Mouse (Mus musculus) midbrain, embryonic 14.5 days (tissue): Measurements from ENCODE around the gene Tpra1. TPM values are rescaled to one million over a fixed set of nuclear protein-coding genes. Genes with fewer than 3 reads are reported as not detected.
A peak's percentile ranks its signal among the peaks of the same experiment; 100 is the strongest.

Experiments
- ATAC-seq: fragments of 200-750 bp; cut with Nextera tagmentation; 2 replicates; pipeline ENCODE4 v1.8.0; 2017; ENCODE audit warnings: moderate number of reproducible peaks, moderate library complexity; ENCODE audit not compliant: low FRiP score, low TSS enrichment
- DNase-seq: peaks from one replicate; pipeline ENCODE4 v3.0.0-alpha.2; 2015
- H3K27ac ChIP-seq: fragments of 300-500 bp; sonication (generic); replicated peaks from 2 replicates; pipeline ENCODE4 v1.5.1; 2014; ENCODE audit warnings: mild to moderate bottlenecking, low read depth, low read length, moderate library complexity
- H3K27me3 ChIP-seq: fragments of 300-500 bp; sonication (generic); 2 replicates; pipeline ENCODE4 v1.6.1; 2014; ENCODE audit warnings: low read length, control low read depth, mixed read lengths; ENCODE audit not compliant: control insufficient read depth, insufficient read depth
- H3K36me3 ChIP-seq: fragments of 300-500 bp; sonication (generic); 2 replicates; pipeline ENCODE4 v1.6.1; 2014; ENCODE audit warnings: low read length, control low read depth; ENCODE audit not compliant: control insufficient read depth, insufficient read depth
- H3K4me1 ChIP-seq: fragments of 300-500 bp; sonication (generic); 2 replicates; pipeline ENCODE4 v1.6.1; 2014; ENCODE audit warnings: mild to moderate bottlenecking, antibody characterized with exemption, low read length, control low read depth; ENCODE audit not compliant: control insufficient read depth, insufficient read depth
- H3K4me2 ChIP-seq: fragments of 300-500 bp; sonication (generic); 2 replicates; pipeline ENCODE4 v1.6.1; 2014; ENCODE audit warnings: mild to moderate bottlenecking, low read length, moderate library complexity
- H3K4me3 ChIP-seq: fragments of 300-500 bp; sonication (generic); replicated peaks from 2 replicates; pipeline ENCODE4 v1.5.1; 2014; ENCODE audit warnings: low read depth, low read length
- H3K9ac ChIP-seq: fragments of 300-500 bp; sonication (generic); replicated peaks from 2 replicates; pipeline ENCODE4 v1.6.1; 2014; ENCODE audit warnings: mild to moderate bottlenecking, low read length, moderate library complexity
- H3K9me3 ChIP-seq: fragments of 300-500 bp; sonication (generic); 2 replicates; pipeline ENCODE4 v1.6.1; 2016; ENCODE audit warnings: low read length, control low read depth, mixed read lengths; ENCODE audit not compliant: control insufficient read depth
- WGBS: fragments of 180-500 bp; shearing (Covaris S2); extraction: QIAGEN DNeasy Blood & Tissue Kit; methylation state at CpG from one replicate; pipeline ENCODE4 v1.1.7; 2014; 5-methylcytosine and 5-hydroxymethylcytosine counted together
- polyA plus RNA-seq: library from polyadenylated mRNA; unstranded; fragments of >200 nt; fragmentation: Nextera tagmentation; extraction: Ambion mirVana; gene quantifications from 2 replicates; pipeline ENCODE4 v1.2.1, GENCODE M21; 2014

Tpra1 gene
- polyA plus RNA-seq, 1 experiment from 2014 or later: 50.0 TPM

- H3K9me3 ChIP-seq: no peaks in the 10 kb centered on the region
- peak within 1 kb of the TSS; percentile 49 for H3K4me3 ChIP-seq
- WGBS: under 1% methylated on average over 33 of the region's 33 CpGs
- H3K4me2 ChIP-seq: peak within 1 kb of the TSS; percentile 93
- ATAC-seq: peak; percentile 78
- H3K27me3 ChIP-seq: no peaks in the 10 kb centered on the region
- peak within 1 kb of the TSS; percentile 73 for H3K9ac ChIP-seq
- peak within 1 kb of the TSS; percentile 66 for H3K27ac ChIP-seq
- H3K36me3 ChIP-seq: 0 out of 2 replicates have a peak, but pooled peaks cover 4% of the 10 kb centered on the region
- peaks cover 18% of the 10 kb centered on the region for H3K4me1 ChIP-seq
- DNase-seq: peak; percentile 96
These were observed 3.5 kb upstream of the Tpra1 start, which contains the start of gene Mcm2 for GRCm38 (mm10) chr6:88898534-88899048. Gene Mcm2 (minus strand): TSS chr6:88898780.

GRCm38 (mm10) chr6:88899086-88899485 lies 3.0 kb upstream of the Tpra1 start:
- WGBS: 57% methylated on average over 4 of the region's 4 CpGs
- H3K4me3 ChIP-seq: no peak overlapping the region
- H3K27ac ChIP-seq: no peak overlapping the region
- no peak for ATAC-seq
- no peaks in the 10 kb centered on the region for H3K9me3 ChIP-seq
- no peak overlapping the region for H3K9ac ChIP-seq
- H3K36me3 ChIP-seq: 0 out of 2 replicates have a peak, but pooled peaks cover 4% of the 10 kb centered on the region
- DNase-seq: no peak
- peak overlapping the region; percentile 93 for H3K4me2 ChIP-seq
- H3K4me1 ChIP-seq: peaks cover 23% of the 10 kb centered on the region
- no peaks in the 10 kb centered on the region for H3K27me3 ChIP-seq

GRCm38 (mm10) chr6:88899628-88900027 lies 2.4 kb upstream of the Tpra1 start:
- no peak for ATAC-seq
- H3K27me3 ChIP-seq: no peaks in the 10 kb centered on the region
- H3K4me2 ChIP-seq: no peak overlapping the region
- 91% methylated on average over 2 of the region's 2 CpGs for WGBS
- H3K9me3 ChIP-seq: no peaks in the 10 kb centered on the region
- no peak overlapping the region for H3K27ac ChIP-seq
- DNase-seq: no peak
- H3K4me3 ChIP-seq: no peak overlapping the region
- 0 out of 2 replicates have a peak, but pooled peaks cover 2% of the 10 kb centered on the region for H3K36me3 ChIP-seq
- H3K9ac ChIP-seq: no peak overlapping the region
- H3K4me1 ChIP-seq: peaks cover 24% of the 10 kb centered on the region

GRCm38 (mm10) chr6:88901471-88901870 lies 580 bp upstream of the Tpra1 start:
- no peak for ATAC-seq
- peak overlapping the region; percentile 95 for H3K4me2 ChIP-seq
- H3K27ac ChIP-seq: peak overlapping the region; percentile 66
- H3K27me3 ChIP-seq: no peaks in the 10 kb centered on the region
- peak overlapping the region; percentile 76 for H3K4me3 ChIP-seq
- 11% methylated on average over 5 of the region's 5 CpGs for WGBS
- no peaks in the 10 kb centered on the region for H3K36me3 ChIP-seq
- no peaks in the 10 kb centered on the region for H3K9me3 ChIP-seq
- DNase-seq: peak; percentile 44
- peaks cover 24% of the 10 kb centered on the region for H3K4me1 ChIP-seq
- H3K9ac ChIP-seq: peak overlapping the region; percentile 57

GRCm38 (mm10) chr6:88903708-88904107 lies 1.7 kb downstream of the Tpra1 start:
- Histone ChIP-seq H3K4me3 (peak overlapping the region; percentile 76; the same call in 1 of the 2 replicates), H3K4me1 (peaks cover 20% of the 10 kb centered on the region), H3K27me3 (no peaks in the 10 kb centered on the region), H3K9me3 (no peaks in the 10 kb centered on the region), H3K9ac (no peak overlapping the region; the same call in 1 of the 2 replicates), H3K4me2 (peak overlapping the region; percentile 95), H3K27ac (no peak overlapping the region), H3K36me3 (no peaks in the 10 kb centered on the region)
- DNase-seq: no peak
- WGBS: 84% methylated on average over 5 of the region's 5 CpGs
- ATAC-seq: no peak

DNA sequence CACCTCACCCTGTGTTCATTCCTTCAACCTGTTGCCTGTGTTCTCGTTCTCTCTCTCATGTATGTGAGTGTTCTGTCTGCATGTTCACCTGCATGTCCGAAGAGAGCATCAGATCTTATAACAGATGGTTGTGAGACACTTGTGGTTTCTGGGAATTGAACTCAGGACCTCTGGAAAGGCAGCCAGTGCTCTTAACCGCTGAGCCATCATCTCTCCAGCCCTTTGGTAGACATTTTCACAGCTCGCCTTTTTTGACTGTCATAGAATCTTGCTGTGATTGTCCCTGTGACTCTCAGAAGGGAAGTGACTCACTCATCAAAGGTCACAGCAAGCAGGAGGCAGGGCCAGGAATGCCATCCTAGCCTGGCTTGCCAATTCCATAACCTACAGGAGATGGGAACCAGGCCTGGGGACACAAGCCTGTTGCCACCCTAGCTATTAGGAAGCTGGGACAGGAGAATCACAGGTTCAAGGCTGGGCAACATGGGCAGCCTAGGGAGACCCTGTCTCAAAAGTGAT lies 2.5 kb downstream of the Tpra1 start:
- DNase-seq: no peak
- H3K9ac ChIP-seq: no peak overlapping the region
- H3K4me2 ChIP-seq: no peak overlapping the region
- ATAC-seq: no peak
- H3K9me3 ChIP-seq: no peaks in the 10 kb centered on the region
- H3K4me1 ChIP-seq: peaks cover 20% of the 10 kb centered on the region
- no peak overlapping the region for H3K27ac ChIP-seq
- no peak overlapping the region for H3K4me3 ChIP-seq
- H3K27me3 ChIP-seq: no peaks in the 10 kb centered on the region
- peaks cover 4% of the 10 kb centered on the region; the same call in 1 of the 2 replicates for H3K36me3 ChIP-seq
- 93% methylated on average over 4 of the region's 4 CpGs for WGBS

- Histone ChIP-seq H3K4me2 (no peak overlapping the region), H3K4me1 (peaks cover 20% of the 10 kb centered on the region), H3K27me3 (no peaks in the 10 kb centered on the region), H3K36me3 (peaks cover 9% of the 10 kb centered on the region), H3K27ac (no peak overlapping the region), H3K9ac (no peak overlapping the region), H3K9me3 (no peaks in the 10 kb centered on the region), H3K4me3 (no peak overlapping the region)
- 71% methylated on average over 7 of the region's 7 CpGs for WGBS
- no peak for ATAC-seq
- DNase-seq: no peak
These were observed 3.0 kb downstream of the Tpra1 start for GRCm38 (mm10) chr6:88905042-88905441.

DNA sequence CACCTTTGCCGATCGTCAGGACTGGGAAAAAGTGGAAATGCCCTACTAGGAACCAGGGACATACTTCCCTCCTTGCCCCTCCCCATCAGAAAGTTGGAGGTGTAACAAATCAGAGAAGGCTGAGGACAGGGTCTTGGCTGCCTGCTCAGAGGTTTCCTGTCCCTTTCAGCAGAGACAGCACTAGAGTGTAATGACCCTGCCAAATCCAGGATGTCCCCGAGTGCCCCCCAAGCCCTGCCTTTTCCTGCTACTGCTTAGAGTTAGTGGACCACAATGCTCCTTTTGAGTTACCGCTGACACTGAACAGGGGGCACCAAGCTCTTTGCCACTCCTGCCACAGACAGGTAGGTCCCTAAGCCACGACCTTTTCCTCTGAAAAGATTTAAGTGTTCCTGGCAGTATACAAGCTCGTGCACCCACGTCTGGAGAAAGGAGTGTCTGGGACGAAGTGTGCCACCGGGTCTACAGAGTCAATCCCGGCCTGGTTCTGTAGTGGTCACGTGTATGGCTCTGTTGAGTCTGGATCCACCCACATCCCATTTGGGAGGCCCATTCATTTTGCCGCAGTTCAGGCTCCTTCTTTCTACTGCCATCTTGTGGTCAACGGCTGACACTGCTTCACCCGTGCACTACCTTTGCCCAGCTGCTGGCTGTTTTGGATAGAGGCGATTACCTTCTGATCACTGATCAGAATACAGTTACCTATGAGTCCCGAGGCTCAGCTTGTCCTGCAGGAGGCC lies 4.5 kb downstream of the Tpra1 start:
- ATAC-seq (no peak), DNase-seq (peak; percentile 86)
- no peaks in the 10 kb centered on the region for H3K9me3 ChIP-seq
- H3K9ac ChIP-seq: no peak overlapping the region
- H3K27ac ChIP-seq: no peak overlapping the region
- H3K4me1 ChIP-seq: peaks cover 16% of the 10 kb centered on the region
- 22% methylated on average over 16 of the region's 16 CpGs for WGBS
- peaks cover 22% of the 10 kb centered on the region for H3K36me3 ChIP-seq
- no peak overlapping the region for H3K4me3 ChIP-seq
- peak overlapping the region; percentile 33 for H3K4me2 ChIP-seq
- H3K27me3 ChIP-seq: no peaks in the 10 kb centered on the region
